Mouse (Mus musculus) right cerebral cortex, postnatal 25 days (tissue): ENCODE measurements around the gene Ube4b.

Experiments
- DNase-seq: peaks from one replicate; pipeline ENCODE4 v3.0.0; 2022

Ube4b gene

GRCm38 (mm10) chr4:149393311-149393995, 33.1 kb downstream of the Ube4b start:
- no peak for DNase-seq

DNA sequence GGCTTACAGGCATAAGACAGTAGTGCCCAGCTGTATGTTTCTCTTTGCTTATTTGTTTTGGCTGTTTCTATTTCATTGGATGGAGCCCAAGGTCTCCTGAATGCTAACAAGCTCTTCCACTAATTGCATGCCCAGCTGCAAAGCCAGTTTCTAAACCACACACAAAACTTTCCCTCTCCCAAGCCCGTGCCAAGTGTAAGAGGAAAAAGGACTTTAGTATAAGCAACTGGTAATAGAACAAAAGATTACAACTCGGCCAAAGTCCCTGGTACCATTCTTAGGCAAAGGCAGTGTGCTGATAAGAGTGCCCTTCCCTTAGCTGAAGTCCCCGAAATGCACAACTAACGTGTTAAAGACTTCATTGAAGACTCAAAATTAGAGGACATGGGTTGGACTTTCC, 34.2 kb downstream of the Ube4b start:
- no peak for DNase-seq

DNA sequence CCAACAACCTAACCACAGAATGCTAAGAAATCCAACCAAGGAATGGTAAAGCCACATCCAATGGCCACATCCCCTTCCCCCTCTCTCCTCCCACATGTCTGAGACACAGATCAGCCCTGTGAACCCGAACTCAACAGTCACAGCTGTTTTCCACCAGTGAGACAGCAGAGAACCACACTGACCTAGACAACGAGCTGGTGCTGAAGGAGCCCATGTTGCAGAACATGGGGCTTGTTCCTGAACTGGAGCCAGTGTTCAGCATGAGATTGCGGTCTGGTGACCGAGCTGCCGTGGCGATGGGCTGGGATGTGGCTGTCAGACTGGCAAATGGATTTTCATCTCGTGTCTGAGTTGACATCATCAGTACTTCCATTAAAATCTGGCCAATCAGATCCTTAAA, 45.5 kb downstream of the Ube4b start:
- no peak for DNase-seq

GRCm38 (mm10) chr4:149379881-149380280, 46.7 kb downstream of the Ube4b start:
- DNase-seq = no peak

DNA sequence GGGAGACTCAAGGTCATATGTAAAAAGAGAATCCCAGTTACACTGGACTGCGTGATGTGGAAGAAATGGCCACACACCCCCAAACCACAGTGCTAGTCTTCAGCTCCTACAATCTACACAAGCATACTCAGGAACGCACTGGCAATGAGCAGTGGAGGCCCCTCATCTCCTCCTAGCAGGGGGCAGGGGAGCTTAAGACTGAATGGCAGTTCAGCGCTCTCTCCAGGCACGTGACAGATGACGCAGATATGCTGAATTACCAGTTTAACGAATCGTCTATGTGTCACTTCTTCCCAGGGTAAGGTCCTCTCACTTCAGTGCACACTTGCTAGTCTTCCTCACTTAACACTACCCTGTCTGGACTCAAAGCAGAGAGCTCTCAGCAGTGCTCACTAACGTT, 47.7 kb downstream of the Ube4b start:
- DNase-seq = no peak

DNA sequence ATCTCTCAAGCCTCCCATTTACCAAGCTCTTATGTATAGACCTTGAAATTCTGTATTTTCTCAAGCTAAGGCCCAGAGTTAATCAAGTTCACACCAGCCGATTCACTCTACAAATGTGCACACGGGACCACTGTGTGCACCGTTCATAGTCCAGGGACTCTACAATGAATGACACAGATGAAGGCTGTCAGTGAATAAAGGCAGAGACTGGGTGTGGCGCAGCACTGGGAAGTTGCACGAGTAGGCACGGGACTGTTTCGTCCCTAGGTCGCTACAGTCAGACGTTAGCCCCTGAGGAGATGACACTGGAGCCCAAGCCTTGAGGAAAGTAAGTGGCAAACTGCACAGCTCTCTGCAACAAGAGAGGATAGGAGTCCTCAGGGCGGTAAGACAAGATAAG, 50.5 kb downstream of the Ube4b start:
- no peak for DNase-seq

DNA sequence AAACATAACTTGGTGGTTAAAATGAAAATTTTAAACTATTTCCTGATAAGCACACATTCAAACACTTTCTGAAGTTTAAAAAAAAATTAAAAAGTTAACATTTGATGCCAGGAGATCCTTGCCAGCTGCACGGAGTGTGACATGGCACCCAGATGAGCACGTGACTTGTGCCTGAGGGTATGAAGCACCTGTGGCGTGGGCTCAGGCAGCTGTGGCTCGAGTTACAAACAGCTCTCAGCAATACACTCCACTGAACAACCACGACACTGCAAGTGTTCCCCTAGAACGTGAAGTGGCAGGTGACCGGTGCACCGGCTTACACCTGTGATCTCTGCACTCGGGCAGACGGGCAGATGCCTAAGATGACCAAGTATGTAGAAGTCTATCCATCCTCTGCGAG, 51.9 kb downstream of the Ube4b start:
- no peak for DNase-seq

- DNase-seq = no peak
Measured at GRCm38 (mm10) chr4:149373927-149374326, 52.6 kb downstream of the Ube4b start.

- no peak for DNase-seq
Measured at GRCm38 (mm10) chr4:149373431-149373830, 53.1 kb downstream of the Ube4b start.

DNA sequence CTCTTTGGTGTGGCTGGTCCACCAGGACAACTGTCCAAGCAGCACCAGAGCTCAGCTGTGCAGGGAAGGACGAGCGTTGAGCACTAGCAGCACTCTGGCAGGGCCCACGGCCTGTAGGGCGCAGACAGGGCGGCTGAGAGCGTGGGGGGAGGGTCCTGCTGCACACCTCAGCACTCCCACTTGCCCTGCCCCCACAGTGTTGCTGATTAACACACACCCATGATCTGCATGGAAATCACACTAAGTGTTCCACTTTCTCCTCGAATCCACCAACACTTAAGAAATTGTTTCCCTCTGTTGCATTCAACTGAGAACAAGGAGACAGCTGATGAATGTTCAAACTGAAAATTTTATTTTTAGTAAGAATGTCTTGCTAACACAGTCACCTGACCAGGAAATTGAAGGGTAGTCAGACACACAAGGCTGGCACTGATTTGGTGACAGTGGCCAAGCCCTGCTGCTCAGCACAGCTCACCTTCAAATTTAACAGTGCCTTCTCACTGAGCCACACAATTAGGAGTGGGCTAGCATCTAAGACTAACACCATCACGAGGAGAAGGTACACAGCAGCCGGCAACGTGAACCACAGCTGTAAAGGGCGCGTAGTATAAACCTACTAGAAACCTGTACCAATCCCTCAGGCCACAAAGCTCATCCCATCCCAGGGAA, 60.7 kb downstream of the Ube4b start:
- DNase-seq = no peak

DNA sequence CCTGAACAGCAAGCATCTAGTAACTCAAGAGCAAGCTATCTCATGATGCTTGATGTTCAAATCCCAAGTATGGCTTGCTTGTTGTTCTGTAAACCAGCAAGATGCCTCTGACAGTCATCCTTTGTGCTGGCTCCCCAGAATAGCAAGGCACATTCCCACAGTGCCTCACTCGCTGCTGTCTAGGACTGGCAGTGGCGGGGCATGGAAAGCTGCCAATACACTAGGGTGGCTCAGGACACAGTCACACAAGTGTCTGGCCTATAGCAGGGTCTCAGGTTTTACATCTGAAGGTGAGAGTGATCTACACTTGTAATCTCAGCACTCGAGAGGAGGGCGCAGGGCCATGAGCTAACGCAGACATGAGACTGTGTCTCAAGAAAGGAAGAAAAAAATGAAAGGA, 61.7 kb downstream of the Ube4b start:
- DNase-seq = no peak

DNA sequence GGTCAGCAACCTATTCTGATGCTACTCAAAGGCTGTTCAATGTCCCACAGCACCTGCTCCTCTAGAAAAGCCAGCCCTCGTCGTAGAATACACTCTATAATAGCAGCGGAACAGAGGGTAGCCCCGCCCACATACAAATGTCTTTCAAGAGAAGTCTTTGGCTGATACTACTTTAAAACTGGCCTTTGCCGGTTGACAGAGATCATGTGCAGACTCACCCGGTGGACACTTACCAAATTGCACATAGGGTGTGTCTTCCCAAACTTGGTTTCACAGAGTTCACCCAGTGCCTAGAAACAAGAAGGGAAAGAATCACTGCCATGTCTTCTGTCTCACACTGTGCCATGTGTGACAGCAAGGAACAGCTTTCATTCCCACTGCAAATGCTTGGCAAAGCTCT, 65.5 kb downstream of the Ube4b start:
- no peak for DNase-seq

DNA sequence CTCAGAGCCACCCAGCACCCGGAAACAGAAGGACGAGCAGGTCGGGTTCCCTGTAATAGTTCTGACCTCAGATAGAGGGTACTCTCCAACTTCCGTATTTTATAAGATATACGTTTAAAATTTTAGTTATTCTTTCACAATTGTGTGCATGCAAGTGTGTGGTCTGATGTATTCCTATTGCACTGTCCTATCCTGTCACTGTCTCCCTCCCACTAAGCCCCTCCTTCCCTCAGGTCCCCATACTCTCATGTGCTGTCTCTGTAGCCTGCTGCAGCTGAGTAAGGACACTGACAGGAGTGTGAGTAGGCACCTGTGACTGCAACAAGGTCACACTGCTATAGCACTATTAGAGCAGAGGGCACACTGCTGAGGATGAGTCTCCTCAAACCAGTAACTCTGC, 65.9 kb downstream of the Ube4b start:
- no peak for DNase-seq

DNA sequence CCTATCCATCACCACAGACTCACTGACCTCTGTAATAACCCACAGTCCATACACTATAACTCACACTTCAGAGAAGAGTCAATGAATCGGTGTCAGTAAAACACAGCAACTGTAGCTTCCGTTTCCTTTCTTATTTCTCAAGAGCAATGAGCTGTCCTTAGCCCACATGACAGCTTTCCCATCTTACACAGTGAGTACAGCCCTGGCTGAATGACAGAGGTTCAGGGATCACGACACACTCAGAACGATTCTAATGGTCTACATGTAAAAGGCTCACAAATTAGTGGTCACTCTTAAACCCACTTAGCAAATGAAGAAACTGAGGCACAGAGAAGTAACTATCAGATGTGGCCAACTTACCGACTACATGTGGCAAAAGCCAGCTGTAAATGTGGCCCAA, 68.6 kb downstream of the Ube4b start:
- no peak for DNase-seq

GRCm38 (mm10) chr4:149354671-149355070, 71.9 kb downstream of the Ube4b start:
- DNase-seq = no peak

- no peak for DNase-seq
Measured at GRCm38 (mm10) chr4:149351596-149352150, 74.9 kb downstream of the Ube4b start.

- no peak for DNase-seq
Measured at GRCm38 (mm10) chr4:149348963-149349362, 77.6 kb downstream of the Ube4b start.

DNA sequence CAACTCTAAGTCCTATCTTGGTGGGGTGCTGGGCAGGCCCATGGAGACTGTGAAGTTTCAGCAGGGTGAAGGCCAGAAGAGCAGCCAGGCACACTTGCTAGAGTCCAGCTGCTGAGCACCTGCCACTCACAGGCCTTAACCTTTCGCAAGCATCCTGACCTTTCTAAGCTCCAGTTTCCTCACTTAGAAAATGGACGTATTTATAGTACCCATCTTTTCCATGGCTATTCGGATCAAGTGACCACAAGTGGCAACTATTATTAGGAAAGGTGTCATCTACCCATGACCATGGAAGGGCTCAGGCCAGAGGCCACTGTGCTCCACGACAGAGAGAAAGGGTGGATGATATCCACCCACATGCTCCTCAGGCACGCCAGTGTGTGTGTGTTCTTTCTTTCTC, 80.7 kb downstream of the Ube4b start:
- DNase-seq = no peak

GRCm38 (mm10) chr4:149344311-149344710, 82.2 kb downstream of the Ube4b start:
- DNase-seq = no peak

- DNase-seq = no peak
Measured at GRCm38 (mm10) chr4:149340680-149341079, 85.9 kb downstream of the Ube4b start.

DNA sequence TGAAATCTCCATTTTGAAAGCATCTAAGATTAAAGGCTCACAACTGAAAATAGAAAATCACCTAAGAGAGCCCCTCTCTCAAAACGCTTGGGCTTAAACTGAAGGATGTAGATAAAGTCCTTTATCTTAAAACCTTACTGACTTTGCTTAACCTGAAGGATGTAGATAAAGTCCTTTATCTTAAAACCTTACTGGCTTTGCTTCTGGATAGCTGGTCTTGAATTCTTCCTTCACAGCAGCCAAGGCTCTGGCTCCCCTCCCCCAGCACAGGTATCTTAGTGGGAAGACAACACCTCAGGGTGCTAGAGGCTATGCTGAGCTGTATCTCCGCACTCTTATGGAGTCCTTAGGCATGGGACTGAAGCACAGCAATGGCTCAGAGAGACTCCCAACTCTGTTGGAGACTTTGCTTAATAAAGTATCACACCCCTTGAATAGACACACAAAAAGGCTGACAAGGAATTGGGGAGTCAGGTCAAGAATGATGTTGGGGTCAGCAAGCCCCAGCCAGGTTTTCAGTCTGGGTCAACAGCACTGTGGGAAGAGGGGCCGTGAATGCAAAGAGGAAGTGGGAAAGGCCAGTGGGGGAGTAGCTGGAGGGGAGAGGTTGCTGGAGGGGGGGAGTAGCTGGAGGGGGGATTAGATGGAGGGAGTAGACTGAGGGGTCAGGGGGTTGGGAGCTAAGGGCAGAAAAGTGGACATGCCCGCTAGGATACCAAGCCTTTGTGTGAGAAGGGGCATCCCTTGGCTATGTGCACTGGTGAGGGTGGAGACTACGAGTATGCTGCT, 86.9 kb downstream of the Ube4b start:
- no peak for DNase-seq

GRCm38 (mm10) chr4:149338137-149338536, 88.4 kb downstream of the Ube4b start:
- DNase-seq = no peak

DNA sequence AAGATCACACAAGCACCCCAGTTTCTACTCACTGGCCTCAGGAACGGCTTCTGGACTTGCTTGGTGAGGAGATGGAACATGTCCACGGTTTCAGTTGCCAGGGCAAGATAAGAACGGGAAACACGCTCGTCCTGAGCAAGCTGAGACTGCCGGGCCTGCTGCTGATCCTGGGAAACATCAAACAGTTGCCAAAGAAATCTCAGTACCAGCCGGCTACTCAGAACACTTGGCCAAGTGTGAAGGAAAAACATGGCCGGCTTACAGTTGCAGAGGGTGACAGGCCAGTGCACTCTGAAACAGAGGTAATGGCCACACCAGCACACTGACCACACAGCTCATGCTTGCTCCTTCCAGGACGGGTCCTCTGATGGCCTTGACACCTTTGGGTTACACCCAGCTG, 89.2 kb downstream of the Ube4b start:
- no peak for DNase-seq

GRCm38 (mm10) chr4:149336302-149336701, 90.2 kb downstream of the Ube4b start:
- no peak for DNase-seq
